Mouse (Mus musculus): ENCODE measurements around the gene Cdcp2. TPM values are rescaled to one million over a fixed set of nuclear protein-coding genes. Genes with fewer than 3 reads are reported as not detected.

Cdcp2 gene
- polyA plus RNA-seq, 1 experiment from 2014 or later = not detected

DNA sequence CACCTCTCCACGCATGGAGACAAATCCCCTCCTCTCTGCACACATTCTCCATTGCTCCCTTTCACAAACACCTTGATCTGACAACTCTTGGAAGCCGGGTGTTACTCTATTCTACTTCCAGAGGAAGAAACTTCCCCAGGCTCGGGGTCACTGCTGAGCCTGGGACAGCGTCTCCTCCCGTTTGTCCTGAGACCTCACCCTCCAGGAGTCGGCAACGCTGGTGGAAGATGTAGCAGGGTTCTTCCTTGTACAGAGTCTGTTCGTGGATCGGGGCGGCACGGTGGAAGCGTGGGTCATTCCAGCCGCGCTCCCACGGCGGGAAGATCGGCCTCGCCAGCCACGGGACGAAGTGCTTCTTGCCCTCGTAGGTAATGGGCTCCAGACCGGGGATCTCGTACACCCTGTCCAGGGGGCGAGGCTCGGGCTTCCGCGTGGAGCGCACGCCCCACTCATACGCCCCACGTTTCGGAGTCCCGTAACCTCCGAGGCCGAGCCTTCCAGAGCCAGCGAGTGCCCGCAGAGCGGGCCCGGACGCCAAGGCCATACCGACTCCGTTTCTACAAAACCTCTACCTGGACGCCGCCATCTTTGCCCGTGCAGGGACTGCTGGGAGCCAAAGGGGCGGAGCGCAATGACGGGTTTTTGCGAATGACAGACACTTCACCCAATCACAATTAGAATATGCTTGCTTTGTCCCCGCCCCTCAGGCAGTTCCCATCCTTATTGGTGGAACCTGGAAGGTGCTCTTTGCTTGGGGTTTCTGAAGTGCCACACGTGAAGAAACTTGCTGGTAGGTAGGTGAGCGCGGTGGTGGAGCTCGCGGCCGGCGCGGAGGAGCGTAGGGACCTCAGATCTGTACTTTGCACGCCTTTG is 30.2 kb upstream of the Cdcp2 start, which contains the start of the genes Mrpl37 and Cyb5rl:
Mrpl37 (minus strand) TSS at position 617 of the 873 bp plus-strand sequence.
Cyb5rl (plus strand) TSS at position 737 of the 873 bp plus-strand sequence.
- Histone ChIP-seq H3K27ac (replicated peaks) (peak within 1 kb of the TSS; percentile 72), H3K27me3 (replicated peaks) (no peaks in the 10 kb centered on the region), H3K36me3 (peaks cover 30% of the 10 kb centered on the region), H3K9ac (replicated peaks) (peak within 1 kb of the TSS; percentile 89), H3K4me3 (replicated peaks) (peak within 1 kb of the TSS; percentile 88), H3K9me3 (replicated peaks) (no peaks in the 10 kb centered on the region), H3K4me2 (peak within 1 kb of the TSS; percentile 99), H3K4me1 (peaks cover 20% of the 10 kb centered on the region)
- WGBS = under 1% methylated on average over 60 of the region's 60 CpGs
- ATAC-seq (ENCODE audit: low FRiP score) = peak; percentile 100

DNA sequence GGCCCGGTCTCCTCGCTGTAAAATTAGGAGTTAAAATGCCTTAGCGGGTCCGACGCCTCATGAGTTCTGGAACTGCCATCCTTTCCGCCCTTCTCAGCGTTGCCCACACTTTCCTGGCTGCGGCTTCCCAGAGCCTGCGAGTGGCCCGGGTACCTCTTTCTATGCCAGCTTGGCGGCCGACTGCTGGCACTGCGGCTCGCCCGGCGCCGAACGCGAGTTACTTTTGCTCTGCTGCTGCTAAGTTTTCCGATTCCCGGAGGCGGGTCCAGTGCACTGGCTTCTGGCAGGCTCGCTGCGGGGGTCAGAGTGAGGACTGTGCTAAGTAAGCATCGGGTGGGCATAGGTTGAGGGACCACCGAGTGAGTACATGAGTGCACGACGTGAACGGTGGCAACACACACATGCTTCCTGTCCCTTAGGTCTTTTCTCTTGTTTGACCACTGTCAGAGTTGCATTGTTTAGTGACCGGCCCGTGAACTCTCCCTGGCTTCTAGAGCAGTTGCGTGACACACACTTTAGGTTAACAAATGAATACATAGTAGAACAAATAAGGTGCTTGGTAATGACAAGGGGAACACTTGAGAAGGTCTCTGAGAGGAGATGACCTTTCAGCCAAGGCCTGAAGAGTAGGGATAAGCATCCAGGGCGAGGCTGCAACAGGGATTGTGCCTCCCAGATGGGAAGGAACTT is 29.4 kb upstream of the Cdcp2 start:
- Histone ChIP-seq H3K27me3 (replicated peaks) (no peaks in the 10 kb centered on the region), H3K9ac (replicated peaks) (peak overlapping the region; percentile 50), H3K4me3 (replicated peaks) (peak overlapping the region; percentile 88), H3K36me3 (peaks cover 22% of the 10 kb centered on the region), H3K27ac (replicated peaks) (peak overlapping the region; percentile 52), H3K4me1 (peaks cover 20% of the 10 kb centered on the region), H3K4me2 (peak overlapping the region; percentile 99), H3K9me3 (replicated peaks) (no peaks in the 10 kb centered on the region)
- ATAC-seq (ENCODE audit: low FRiP score) = peak; percentile 54
- 3% methylated on average over 33 of the region's 33 CpGs for WGBS

DNA sequence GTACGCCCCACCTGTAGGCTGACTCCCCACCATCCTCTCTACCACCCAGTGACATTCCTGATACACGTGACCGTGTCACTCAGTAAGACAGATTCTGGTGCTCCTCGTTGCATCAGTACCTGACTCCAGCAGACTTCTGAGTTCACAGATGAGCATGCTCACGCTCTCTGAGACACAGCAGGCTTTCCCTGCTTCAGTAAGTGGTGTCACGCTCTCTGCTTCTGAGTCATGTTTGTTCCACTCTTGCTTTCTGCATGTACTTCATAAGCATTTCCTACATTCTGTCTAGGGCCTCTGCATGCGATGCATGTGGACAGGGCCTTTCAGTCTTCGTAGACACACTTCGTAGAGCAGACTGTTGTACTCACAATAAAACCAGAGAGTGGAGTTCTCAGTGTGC is 24.3 kb upstream of the Cdcp2 start:
- H3K27me3 ChIP-seq (replicated peaks) = no peaks in the 10 kb centered on the region
- WGBS = 90% methylated on average over 9 of the region's 9 CpGs
- ATAC-seq (ENCODE audit: low FRiP score) = no peak

DNA sequence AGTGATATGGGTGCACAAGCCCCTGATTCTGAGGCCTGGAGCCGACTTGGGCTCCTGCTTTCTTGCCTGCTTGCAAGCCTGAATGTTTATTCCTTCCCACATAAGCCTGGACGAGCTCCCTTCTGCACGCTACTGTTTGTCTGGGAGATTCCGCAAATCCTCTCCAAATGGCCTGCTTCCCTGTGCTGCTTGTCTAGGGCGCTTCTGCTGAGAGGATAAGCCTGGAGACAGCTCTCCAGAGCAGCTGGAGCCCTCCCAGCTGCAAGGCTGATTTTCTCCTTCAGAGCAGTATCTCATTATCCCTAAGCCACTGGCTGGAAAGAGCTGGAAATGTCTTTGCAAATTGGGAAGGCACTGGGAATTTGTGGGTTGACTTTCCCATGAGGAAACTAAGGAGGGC is 21.2 kb upstream of the Cdcp2 start:
- 80% methylated on average over 5 of the region's 5 CpGs for WGBS
- Histone ChIP-seq H3K9me3 (replicated peaks) (no peaks in the 10 kb centered on the region), H3K4me3 (replicated peaks) (no peak overlapping the region), H3K27ac (replicated peaks) (no peak overlapping the region), H3K27me3 (replicated peaks) (no peaks in the 10 kb centered on the region), H3K4me1 (no peaks in the 10 kb centered on the region), H3K4me2 (no peak overlapping the region), H3K9ac (replicated peaks) (no peak overlapping the region), H3K36me3 (no peaks in the 10 kb centered on the region)
- ATAC-seq (ENCODE audit: low FRiP score) = no peak

More for the DNA sequence above, 24.3 kb upstream of the Cdcp2 start:
- Histone ChIP-seq H3K4me3 (replicated peaks) (no peak overlapping the region), H3K36me3 (no peaks in the 10 kb centered on the region), H3K27ac (replicated peaks) (no peak overlapping the region), H3K4me1 (peaks cover 6% of the 10 kb centered on the region), H3K9ac (replicated peaks) (no peak overlapping the region), H3K9me3 (replicated peaks) (no peaks in the 10 kb centered on the region), H3K4me2 (no peak overlapping the region)

DNA sequence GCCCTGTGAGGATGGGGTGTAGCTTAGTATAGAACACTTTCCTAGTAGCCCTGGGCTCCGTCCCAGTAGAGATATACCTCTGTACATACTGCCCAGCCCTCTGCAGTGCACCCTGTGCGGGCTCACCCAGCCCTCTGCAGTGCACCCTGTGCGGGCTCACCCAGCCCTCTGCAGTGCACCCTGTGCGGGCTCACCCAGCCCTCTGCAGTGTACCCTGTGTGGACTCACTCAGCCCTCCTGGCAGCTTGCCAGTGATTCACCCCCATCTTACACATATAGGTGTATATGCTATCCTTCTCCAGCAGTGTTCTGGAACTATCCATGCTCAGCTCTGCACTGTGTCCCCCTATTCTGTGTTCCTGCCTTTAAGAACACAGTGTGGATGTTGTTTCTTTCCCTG is 17.8 kb upstream of the Cdcp2 start:
- Histone ChIP-seq H3K4me1 (peaks cover 3% of the 10 kb centered on the region; the same call in 1 of the 2 replicates), H3K36me3 (no peaks in the 10 kb centered on the region), H3K9ac (replicated peaks) (no peak overlapping the region), H3K27me3 (replicated peaks) (no peaks in the 10 kb centered on the region), H3K4me2 (no peak overlapping the region), H3K27ac (replicated peaks) (no peak overlapping the region), H3K9me3 (replicated peaks) (no peaks in the 10 kb centered on the region), H3K4me3 (replicated peaks) (no peak overlapping the region)
- no peak; the same call in 1 of the 2 replicates for ATAC-seq (ENCODE audit: low FRiP score)
- 86% methylated on average over 4 of the region's 4 CpGs for WGBS

DNA sequence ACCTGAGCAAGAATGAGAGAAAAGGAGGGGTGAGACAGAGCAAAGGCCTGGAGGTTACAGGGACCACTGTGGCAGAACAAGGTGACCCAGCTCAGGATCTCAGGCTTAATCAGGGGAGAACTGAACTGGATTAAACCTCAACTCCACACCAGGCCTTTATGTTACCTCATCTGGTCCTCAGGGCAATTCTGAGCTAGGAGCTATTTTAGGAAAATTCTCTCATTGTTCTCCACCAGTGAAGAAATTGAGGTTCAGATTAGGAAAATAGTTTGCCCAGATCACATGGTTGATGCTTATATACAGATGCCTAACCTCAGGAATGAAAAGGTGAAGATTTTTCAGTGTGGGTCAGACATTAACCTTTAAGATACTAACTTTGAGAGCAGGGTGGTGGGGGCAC is 17.0 kb upstream of the Cdcp2 start:
- Histone ChIP-seq H3K4me3 (replicated peaks) (no peak overlapping the region), H3K9me3 (replicated peaks) (no peaks in the 10 kb centered on the region), H3K27me3 (replicated peaks) (no peaks in the 10 kb centered on the region), H3K9ac (replicated peaks) (no peak overlapping the region), H3K36me3 (no peaks in the 10 kb centered on the region), H3K4me2 (no peak overlapping the region), H3K4me1 (peaks cover 11% of the 10 kb centered on the region), H3K27ac (replicated peaks) (no peak overlapping the region)
- no peak for ATAC-seq (ENCODE audit: low FRiP score)

DNA sequence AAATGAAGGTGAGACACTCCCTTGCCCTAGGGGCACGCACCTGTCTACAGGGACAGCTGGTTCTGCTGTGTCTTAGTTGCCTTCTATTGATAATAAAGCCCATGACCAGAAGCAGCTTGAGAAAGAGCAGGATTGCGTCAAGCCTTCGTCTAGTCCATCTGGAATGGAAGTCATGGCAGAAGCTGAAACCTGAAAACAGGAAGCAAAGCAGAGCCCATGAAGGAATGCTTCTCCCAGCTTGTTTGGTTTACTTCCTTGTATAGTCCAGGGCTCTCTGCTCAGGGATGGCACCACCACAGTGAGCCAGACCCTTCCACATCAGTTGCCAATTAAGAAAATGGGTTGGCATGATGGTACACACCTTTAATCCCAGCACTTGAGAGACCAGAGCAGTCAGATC is 14.5 kb upstream of the Cdcp2 start:
- Histone ChIP-seq H3K4me3 (replicated peaks) (no peak overlapping the region), H3K27ac (replicated peaks) (no peak overlapping the region), H3K4me2 (no peak overlapping the region), H3K36me3 (no peaks in the 10 kb centered on the region), H3K9ac (replicated peaks) (no peak overlapping the region), H3K4me1 (peaks cover 18% of the 10 kb centered on the region), H3K9me3 (replicated peaks) (no peaks in the 10 kb centered on the region), H3K27me3 (replicated peaks) (no peaks in the 10 kb centered on the region)
- no peak for ATAC-seq (ENCODE audit: low FRiP score)
- 82% methylated on average over 3 of the region's 3 CpGs for WGBS

DNA sequence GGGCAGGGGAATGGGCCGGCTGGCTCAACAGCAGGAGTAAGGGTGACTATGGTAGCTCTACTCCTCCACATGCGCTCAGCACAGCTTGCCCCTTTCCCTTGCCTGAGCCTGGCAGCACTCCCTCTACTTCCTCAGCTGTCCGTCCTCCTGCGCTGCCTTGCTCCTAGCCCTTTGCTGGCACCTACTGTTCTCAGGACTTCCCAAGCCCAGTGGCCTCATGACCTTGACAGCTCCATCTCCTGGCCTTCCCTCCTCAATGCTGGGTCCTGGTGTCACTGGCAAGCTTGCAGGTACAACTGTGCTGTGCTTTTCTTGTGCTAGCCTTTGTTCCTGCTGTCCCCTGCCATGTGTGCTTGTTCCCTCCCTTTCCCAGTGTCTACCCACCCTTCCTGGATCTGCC is 13.6 kb upstream of the Cdcp2 start:
- H3K27ac ChIP-seq (replicated peaks) = no peak overlapping the region
- no peak overlapping the region for H3K4me2 ChIP-seq
- no peaks in the 10 kb centered on the region for H3K36me3 ChIP-seq
- no peak overlapping the region for H3K9ac ChIP-seq (replicated peaks)
- ATAC-seq (ENCODE audit: low FRiP score) = no peak
- H3K27me3 ChIP-seq (replicated peaks) = no peaks in the 10 kb centered on the region
- 93% methylated on average over 4 of the region's 4 CpGs for WGBS
- H3K9me3 ChIP-seq (replicated peaks) = no peaks in the 10 kb centered on the region
- peaks cover 18% of the 10 kb centered on the region for H3K4me1 ChIP-seq
- no peak overlapping the region for H3K4me3 ChIP-seq (replicated peaks)

DNA sequence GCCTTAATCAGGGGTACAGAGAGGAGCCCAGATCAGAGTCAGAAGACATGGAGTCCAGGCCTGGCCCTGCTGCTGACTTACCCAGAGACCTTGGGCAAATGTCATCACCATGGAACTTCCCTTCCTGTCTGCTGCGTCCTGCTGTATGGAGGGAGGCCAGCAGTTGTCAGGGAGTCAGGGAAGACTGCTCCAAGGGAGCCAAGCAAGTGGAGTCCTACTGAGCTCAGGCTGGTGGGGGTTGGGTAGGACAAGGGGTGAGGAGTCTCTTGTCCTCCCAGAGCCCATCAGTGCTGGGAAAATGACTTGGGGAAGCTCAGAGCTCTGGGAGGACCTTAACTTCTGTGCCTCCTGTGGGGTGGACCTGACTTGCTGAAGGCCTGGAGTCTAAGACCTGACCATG is 12.3 kb upstream of the Cdcp2 start:
- Histone ChIP-seq H3K4me2 (peak overlapping the region; percentile 9; the same call in 1 of the 2 replicates), H3K27ac (replicated peaks) (peak overlapping the region; percentile 76), H3K9me3 (replicated peaks) (no peaks in the 10 kb centered on the region), H3K9ac (replicated peaks) (no peak overlapping the region), H3K4me3 (replicated peaks) (no peak overlapping the region), H3K27me3 (replicated peaks) (no peaks in the 10 kb centered on the region), H3K4me1 (peaks cover 18% of the 10 kb centered on the region), H3K36me3 (no peaks in the 10 kb centered on the region)
- peak; percentile 71 for ATAC-seq (ENCODE audit: low FRiP score)
- WGBS = 13% methylated on average over 1 of the region's 1 CpGs

DNA sequence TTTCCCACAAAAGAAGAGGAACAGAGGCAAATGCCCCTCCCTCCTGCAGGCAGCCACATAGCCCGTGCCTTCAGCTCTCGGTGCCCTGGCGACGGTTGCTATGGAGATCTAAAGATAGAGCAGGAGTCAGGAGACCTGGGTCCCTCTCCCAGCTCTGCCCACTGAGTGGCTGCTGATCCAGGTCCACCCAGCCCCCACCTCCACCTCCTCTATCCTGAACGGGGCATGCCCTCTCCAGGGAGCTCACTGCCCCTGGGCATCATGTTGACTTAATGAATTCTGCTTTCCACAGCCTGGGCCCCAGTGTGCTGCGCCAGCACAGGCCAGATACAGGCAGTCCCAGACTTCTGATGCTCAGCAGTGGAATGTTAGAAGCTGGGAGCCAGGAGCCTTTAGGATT is 11.8 kb upstream of the Cdcp2 start:
- H3K36me3 ChIP-seq = no peaks in the 10 kb centered on the region
- peaks cover 18% of the 10 kb centered on the region for H3K4me1 ChIP-seq
- no peaks in the 10 kb centered on the region for H3K9me3 ChIP-seq (replicated peaks)
- H3K4me3 ChIP-seq (replicated peaks) = no peak overlapping the region
- H3K4me2 ChIP-seq = 0 out of 2 replicates have a peak overlapping the region, but pooled peaks have one; percentile 9
- peak overlapping the region; percentile 76 for H3K27ac ChIP-seq (replicated peaks)
- H3K27me3 ChIP-seq (replicated peaks) = no peaks in the 10 kb centered on the region
- peak; percentile 90 for ATAC-seq (ENCODE audit: low FRiP score)
- no peak overlapping the region for H3K9ac ChIP-seq (replicated peaks)
- WGBS = 11% methylated on average over 6 of the region's 6 CpGs

DNA sequence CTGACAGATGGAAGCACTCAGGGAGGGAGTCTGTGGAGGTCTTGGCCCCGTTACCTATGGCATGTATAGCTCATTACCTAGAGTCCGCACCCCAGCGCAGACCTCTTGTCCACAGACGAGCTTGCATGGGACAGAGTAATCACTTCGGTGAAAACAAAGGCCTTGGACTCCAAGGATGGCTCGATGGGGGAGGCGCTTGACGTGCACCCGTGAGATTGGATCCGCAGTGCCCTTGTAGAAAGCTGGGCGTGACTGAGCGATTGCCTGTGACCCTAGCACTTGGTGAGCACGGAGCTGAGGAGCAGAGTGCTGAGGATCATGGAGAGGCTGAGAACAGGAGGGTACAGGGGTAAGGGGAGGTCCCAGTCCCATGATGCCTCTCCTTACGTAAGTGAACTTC is 5.0 kb upstream of the Cdcp2 start:
- H3K27me3 ChIP-seq (replicated peaks) = no peaks in the 10 kb centered on the region
- H3K4me3 ChIP-seq (replicated peaks) = no peak overlapping the region
- H3K4me2 ChIP-seq = no peak overlapping the region
- ATAC-seq (ENCODE audit: low FRiP score) = no peak
- H3K27ac ChIP-seq (replicated peaks) = no peak overlapping the region
- no peaks in the 10 kb centered on the region for H3K9me3 ChIP-seq (replicated peaks)
- H3K4me1 ChIP-seq = peaks cover 3% of the 10 kb centered on the region
- H3K36me3 ChIP-seq = no peaks in the 10 kb centered on the region
- no peak overlapping the region for H3K9ac ChIP-seq (replicated peaks)
- WGBS = 85% methylated on average over 14 of the region's 14 CpGs
